Mouse (Mus musculus): ENCODE measurements around the gene Tra2a.

DNA sequence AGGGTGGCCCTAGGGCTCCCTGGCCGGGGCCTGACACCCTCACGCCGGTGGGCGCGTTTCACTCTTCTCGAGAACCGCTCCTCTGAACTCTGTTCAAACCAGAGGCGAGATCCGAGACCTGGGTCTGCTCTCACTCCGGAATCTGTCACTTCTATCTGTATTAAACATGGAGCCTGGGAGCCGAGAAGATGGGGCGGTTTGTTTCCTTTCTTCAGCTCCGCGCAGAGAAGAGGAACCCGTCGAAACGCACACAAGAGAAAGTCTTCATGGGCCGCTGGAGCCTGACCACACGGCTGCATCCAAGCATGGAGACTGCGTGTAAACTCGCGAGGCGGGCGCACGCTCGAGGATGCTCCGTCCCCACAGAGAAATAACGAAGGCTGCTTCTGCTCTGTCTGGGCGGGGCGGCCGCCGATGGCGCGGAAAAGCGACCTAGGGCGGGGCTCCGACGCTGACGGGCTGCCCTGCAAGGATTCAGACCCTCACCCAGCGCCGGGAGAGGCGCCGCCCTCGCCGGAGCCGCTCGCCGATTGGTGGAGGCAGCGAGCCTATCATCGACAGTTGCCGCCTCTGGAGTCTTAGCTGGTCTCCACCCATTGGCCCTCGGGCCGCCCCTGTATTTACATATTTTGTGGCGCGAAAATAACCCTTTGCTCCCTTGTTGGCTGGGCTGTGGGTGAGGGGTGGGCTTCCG, 46.1 kb downstream of the Tra2a start:
- TF ChIP-seq EP300 (optimal IDR thresholded peaks at IDR 0.05) (no peak), CTCF (IDR thresholded peaks at IDR 0.05; ENCODE audit: low read depth) (no peak)

All from stomach, postnatal 0 days (tissue).